Mouse (Mus musculus) spleen, embryonic (tissue): Measurements from ENCODE around the gene Gpr68.

Experiments
- CTCF ChIA-PET: fragments of 350-600 bp; sonication (Branson Sonifier 250); formaldehyde crosslinking; loops from one replicate; lab custom pipeline; 2022; lab: Charles Lee

Gene Gpr68

DNA sequence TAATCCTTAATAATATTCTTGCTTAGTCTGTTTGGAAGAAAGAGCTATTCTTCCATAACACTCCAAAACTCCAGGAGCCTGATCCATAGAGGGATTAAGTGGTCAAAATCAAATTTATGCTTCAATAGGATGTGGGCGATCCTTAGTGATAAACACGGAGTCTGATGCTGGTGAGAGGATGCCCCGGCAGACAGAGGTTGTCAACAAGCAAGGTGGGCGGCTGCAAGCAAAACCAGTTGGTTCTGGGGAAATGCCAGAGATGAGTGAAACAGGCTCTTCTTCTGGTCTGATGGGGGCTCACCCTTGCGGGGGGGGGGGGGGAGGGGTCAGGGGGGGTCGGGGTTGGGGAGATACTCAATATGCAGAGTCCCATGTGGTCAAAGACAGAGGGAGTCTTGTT is 32.0 kb downstream of the Gpr68 start:
- CTCF ChIA-PET: no interaction called here

DNA sequence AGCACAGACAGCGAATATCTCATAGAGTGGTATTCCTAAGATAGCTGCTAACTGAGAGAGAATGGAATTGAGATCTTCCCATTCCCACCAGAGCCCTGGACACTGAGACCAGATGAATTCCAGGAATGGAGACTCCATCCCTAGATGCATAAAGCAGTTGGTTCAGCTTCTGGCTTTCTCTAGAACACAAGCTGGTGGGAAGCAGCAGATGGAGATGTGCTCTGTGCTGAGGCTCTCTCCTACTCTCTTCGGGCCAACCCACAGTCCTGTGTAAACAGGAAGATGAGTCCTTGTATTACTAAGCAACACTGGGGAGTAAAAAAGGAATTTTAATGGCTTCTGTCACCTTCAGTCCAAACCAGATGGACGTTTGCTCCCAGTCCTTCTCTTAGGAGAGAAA is 32.4 kb downstream of the Gpr68 start:
- CTCF ChIA-PET: no interaction called here

DNA sequence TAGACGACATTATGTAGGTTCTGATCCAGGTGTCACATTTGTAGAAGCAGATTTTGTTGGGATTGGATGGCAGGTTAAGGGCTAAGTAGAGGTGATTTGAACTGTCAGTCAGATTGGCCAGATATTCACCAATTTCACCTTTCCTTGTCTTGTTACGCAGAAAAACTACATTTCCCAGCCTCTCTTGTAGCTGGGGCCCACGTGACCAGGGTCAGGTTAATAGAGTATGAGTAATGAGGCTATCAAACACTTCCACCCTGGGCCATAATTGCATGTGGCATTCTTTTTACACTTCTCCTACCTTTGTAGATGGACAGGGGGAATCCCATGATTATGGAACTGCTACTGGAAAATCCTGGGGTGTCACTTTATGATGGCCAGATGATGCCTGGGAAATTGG is 34.4 kb downstream of the Gpr68 start:
- CTCF ChIA-PET: no interaction called here

DNA sequence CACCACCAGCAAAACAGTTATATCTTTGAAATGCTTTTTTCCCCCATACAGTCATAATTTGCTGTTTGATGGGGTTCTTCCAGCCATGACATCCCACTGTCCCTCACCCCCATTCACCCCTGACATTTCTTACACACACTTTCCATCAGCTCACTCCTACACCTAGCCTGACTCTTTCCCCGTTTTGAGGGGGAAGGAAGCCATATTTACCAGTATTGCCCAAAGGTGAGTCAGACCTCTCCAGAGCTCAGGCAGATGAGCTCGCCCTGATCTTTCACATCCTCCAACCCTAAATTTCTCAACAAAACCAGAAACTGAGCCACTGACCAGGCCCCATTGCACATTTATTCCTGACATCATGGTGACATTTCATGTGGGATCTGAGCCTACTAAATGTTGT is 36.2 kb downstream of the Gpr68 start:
- CTCF ChIA-PET: no interaction called here

DNA sequence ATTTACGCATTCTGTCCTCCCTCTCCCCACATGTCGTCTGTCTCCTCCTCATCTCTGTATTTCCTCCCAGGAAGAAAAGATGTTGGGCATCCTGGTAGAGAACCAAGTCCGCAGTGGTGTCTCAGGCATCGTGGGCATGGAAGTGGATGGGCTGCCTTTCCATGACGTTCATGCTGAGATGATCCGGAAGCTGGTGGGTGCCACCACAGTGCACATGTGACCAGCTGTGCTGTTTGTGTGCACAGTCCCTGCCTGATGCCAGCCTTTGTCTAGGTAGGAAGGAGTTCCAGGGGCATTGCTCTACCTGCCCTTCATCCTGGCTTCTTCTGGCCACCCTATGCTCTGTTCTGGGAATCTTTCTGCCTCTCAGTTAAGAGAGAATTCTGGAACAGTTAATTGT is 36.8 kb downstream of the Gpr68 start:
- CTCF ChIA-PET: no interaction called here

DNA sequence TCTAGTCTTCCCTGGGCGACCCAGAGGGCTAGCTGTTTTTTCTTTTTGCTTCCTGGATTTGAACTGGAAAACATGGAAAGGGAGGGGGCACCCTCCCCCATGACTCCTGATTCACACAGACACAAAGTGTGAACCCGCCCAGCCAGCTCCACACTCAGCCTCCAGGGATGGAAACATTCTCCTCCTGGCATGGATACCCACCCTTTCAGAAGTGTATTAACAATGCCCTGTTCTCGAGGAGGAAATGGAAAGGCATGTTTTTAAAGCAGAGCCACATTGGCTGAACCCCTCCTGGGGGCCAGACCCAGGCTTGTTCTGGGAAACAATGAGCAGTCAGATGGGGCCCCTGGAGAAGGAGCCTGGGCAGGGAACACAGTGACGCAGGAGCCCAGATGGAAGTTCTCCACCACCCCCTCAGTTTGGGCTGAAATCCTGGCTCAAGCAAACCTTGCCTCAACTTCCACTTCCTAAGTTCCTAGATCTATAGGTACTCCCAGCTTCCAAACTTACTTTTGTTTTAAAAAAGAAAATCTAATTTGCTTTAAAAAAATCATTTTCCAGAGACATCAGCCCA is 39.9 kb downstream of the Gpr68 start:
- CTCF ChIA-PET: no interaction called here

DNA sequence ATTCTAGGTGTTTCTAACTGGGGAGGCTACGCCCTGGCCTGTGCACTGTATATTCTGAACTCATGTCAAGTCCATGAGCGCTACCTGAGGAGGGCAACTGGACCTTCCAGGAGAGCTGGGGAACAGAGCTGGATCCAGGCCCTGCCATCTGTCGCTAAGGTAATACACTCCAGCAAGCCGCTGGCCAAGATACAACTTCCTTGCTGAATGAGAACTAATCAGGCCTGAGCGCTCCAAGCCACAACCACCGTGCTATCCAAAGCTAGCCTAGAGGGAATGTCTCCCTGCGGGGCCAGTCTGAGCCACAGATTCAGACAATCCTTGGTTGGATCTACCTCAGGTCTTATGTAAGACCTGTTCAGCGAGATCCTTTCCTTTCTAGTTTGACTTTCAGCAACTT is 40.9 kb downstream of the Gpr68 start:
- CTCF ChIA-PET: no interaction called here

DNA sequence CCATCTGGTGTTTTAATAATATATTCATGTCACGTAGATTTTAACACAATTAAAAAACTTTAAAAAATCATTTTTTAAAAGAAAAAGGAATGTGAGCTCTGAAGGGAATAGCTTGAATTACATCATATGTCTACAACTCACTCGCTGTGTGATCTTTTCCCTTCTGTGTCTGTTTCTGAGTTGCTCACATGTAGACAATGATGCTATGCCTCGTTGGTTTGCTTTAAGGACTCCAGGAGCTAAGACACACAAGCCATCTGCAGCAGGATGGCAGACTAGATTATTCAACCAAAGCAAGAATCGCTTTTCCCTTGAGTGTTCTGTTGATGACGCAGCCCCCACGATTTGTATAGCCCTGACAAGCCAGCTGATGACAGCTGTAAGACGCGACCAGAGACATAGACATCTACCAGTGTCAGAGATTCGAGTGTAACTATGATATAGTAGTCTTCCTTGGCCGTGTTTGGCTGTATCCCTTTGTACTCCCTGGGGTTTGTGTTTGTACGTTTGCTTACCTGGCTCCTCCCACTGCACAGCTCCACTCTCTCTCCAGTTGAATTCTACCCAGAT is 42.4 kb downstream of the Gpr68 start:
- CTCF ChIA-PET: no interaction called here

DNA sequence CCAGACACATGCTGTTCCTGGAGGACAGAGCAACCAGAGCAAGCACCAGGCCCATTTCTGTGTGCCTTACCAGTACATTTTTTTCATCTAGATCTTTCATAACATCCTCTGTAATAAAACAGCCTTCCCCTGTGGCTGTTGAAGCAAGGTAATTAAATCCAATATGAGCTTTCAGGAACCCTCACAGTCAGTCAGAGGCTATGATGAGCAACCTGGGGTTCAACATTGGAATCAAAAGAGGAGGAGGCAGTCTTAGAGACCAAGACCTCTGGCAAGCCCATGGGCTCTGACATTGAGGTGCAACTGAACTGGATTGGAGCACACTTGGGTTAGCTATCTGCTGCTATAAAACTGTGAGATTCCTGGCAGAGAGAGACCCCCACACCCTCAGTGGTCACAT is 42.9 kb downstream of the Gpr68 start:
- CTCF ChIA-PET: no interaction called here

DNA sequence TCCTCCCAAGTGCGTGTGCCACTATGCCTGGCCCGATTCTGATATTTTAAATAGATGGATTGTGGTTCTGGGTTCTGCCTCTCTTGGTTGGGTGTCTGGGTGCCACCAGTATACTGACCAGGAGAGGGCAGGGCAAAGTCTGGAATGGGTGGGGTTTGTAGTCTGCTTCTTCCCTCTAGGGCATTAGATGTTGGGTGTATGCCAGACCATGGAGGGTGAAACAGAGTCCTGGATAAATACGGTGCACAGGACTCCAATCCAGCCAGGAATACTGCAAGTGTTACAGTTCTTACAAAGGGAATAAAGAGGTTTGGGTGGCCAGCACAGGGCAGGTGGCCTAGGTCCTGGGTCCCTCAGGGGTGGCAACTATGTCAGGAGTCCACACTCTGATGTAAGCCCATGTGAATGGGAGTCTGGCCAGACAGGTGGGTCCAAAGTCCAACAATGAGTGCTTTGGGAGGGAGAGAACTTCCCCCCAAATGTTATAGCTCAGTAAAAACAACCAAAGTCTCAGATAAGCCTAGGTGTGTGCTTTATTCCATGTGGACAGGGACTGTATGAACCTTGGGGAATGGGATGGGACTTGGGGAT is 45.0 kb downstream of the Gpr68 start:
- CTCF ChIA-PET: interaction anchor here (0.7 kb wide), 1 partner anchor 1332 kb away, joined by 14 read pairs; no protein-coding TSS in a partner anchor

DNA sequence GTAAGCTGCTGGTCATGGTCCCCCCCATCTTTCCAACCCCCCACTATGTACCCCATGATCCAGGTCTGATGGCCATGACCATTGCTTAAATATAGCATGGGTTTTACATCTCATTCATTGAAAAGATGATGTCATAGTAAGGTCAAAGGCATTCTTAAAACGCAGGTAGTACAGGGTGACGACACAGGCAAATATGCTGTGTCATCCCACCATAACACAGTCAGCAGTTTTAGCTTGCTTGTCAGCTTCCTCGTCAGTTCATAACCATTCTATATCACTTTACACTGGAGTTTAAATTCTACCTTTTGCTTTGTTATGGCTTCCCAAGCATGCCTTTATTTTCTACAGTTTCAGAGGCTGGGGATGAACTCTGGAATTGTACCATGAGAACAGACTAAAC is 45.7 kb downstream of the Gpr68 start:
- CTCF ChIA-PET: interaction anchor here (0.7 kb wide), 1 partner anchor 1332 kb away, joined by 14 read pairs; no protein-coding TSS in a partner anchor

DNA sequence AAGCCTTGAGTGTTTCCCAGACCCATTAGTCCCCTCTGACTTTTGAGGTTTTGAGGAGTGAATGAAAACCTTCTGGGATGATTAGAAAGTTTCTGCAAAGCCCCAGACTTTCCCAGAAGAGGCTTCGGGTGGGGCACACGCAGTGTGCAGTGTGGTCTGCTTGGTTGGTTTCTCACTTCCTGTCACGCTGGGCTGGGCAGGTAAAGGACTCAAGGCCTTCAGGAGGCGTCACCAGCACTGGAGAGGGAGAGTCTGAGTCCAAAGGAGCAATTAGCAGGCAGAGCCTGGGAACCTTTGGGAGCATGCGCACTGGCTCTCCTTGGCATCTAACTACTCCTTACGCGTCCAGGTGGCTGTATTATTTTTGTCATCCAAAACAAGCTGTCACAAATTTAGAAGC is 50.2 kb downstream of the Gpr68 start:
- CTCF ChIA-PET: no interaction called here

DNA sequence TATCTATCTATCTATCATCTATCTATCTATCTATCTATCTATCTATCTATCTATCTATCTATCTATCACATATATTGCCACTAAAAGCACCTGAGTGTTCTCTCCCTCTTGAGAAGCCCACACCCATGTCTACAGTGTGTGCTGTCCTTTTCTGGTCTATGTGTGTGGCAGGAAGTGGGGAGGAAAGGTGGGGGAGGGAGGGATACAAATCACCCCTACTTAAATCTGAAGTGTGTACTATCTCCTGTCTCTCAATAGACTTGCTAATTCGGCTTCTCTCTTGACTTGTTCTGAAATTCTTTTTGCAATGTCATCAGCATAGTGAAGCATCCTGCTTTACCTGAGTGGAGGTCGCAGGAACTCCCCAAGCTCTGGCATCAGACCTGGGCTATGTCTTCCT is 51.7 kb downstream of the Gpr68 start:
- CTCF ChIA-PET: interaction anchor here (0.6 kb wide), 1 partner anchor 1693 kb away, joined by 4 read pairs; no protein-coding TSS in a partner anchor

DNA sequence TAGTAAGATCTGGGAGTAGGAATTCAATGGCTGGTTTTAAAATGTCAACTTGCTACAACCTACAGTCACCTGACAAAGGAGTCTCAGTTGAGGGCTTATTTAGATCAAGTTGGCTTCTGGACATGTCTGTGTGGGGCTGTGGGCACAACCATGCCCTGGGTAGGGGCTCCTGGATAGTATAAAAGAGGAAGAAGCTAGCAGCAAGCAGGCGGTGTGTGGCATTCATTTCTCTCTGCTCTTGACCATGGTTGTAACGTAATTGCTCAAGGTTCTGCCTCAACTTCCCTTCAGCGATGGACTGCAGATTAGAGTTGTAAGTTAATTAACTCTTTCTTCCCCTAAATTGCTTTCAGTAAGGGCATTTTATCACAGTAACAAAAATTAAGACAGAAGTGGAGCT is 55.6 kb downstream of the Gpr68 start:
- CTCF ChIA-PET: no interaction called here

DNA sequence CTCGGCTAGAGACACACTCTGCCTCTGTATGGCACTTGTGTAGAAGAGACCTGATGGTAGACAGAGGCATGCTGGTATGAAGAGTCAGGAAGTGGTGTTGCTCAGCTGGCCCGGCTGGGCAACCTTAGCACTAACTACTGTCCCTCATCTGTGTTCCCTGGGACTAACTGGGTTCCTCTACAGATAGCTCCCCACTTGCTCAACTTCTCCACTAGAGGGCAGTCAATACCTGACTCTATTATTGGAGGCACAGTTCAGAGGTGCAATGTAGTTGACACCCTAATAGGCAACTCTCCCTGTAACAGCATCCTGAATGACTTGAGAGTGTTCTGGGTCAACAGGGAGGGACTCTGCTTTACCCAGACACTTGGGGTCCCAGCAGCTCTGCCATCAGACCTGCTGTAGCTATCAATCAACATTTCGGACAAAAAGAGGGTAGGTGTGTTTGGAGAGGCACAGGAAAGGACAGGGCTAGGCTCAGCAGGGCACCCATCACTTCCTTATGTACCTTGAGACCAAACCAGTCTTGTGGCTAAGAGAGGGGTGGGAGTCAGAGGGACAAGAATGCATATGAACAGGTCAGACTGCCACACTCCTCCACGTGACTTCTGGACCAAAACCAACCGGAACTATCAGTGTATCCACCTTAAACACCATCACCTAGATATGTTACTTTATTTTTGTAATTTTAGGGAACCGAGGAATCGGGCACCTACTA is 58.4 kb downstream of the Gpr68 start:
- CTCF ChIA-PET: interaction anchor here (0.7 to 2.8 kb wide), 6 partner anchors 39 to 272 kb away, joined by 3 to 14 read pairs (median 4); no protein-coding TSS in a partner anchor

DNA sequence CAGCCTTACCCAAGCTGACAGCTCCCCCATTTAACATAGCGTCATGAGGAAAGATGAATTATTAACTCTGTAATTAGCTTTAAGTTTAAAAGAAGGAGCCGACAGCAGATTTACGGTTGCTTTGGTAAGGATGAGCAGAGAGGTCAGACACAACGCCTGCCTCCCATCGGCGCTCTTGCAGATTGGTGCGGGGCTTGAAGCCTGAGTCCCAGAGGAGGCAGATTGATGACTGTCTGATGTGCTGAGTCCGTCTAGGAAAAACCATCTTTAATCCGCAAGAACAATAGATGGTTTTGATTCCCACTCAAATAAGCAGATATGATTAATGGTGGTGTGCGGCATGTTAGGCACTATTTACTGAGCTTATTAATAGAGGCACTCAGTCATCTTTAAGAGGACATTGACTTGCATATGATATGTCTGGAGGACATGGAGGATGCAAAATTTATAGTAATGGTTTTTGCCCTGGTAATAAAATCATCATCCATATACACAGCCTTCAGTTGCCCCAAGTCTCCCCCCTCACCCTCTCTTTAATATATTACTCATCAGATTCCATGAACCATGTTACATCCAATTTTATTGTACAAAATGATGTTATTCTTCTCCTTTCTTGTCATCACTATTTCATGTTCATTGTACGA is 60.4 kb downstream of the Gpr68 start:
- CTCF ChIA-PET: interaction anchor here (2.8 kb wide), 1 partner anchor 79 kb away, joined by 14 read pairs; no protein-coding TSS in a partner anchor

DNA sequence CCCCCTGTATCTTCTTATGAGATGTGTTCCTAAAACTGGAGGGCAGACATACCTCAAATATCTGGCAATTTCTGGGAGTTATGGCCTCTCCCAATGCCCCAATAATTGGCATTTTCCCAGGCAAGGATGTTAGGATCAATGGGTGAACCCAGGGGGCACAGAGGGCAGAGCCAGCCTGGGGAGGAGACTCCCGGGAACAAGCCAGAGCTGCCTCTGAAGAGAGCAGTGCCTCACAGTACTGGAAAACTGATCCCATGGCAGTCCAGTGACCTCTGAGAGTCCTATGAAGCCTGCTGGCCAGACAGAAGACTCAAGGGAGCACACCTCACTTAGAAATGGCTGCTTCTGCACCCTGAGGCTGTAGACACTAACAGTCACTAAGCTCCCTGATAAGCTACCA is 61.4 kb downstream of the Gpr68 start:
- CTCF ChIA-PET: no interaction called here

DNA sequence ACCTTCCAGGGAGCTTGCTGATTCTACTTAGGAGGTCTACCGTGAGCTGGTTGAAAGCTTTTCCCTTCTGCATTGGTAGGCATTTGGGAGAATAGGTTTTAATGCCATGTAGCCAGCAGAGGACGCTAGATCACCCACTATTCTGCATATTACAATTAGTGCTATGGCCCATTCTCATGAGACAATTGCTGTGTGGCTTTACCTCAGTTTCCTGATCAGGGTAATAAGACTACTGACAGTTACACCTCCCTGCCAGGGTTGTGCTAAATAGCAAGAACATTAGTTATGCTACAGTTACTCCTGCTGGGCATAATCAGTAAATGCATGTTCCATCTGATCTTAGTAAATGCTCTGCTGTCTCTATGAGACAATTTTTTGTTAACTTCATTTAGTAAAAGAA is 62.2 kb downstream of the Gpr68 start:
- CTCF ChIA-PET: no interaction called here

DNA sequence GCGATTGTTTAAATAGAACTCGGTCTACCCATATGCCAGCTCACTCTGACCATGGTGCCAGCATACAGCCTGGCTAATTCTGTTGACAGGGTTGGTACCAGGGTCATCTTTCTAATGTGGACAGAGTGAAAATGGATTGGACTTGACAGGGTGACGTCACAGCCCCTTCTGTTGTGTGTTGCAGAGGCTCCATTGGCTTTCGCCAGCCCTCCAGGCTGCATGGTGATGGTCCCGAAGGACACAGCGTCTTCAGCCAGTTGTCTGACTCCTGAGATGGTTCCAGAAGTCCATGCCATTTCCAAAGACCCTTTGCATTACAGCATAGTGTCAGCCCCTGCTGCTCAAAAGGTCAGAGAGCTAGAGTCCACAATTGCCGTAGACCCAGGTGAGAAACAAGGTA is 63.5 kb downstream of the Gpr68 start:
- CTCF ChIA-PET: no interaction called here

DNA sequence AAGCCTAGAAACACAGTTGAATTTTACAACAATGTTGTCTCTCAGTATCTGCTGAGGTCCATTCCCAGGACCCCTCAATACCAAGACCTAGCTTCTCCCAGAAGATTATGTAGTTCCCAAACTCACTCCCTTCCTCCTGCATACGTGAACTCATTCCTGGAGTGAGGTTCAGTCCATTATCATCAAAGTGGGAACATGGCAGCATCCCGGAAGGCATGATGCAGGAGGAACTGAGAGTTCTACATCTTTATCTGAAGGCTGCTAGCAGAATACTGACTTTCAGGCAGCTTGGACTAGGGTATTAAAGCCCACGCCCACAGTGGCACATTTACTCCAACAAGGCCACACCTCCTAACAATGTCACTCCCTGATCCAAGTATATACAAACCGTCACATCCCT is 64.8 kb downstream of the Gpr68 start:
- CTCF ChIA-PET: no interaction called here

DNA sequence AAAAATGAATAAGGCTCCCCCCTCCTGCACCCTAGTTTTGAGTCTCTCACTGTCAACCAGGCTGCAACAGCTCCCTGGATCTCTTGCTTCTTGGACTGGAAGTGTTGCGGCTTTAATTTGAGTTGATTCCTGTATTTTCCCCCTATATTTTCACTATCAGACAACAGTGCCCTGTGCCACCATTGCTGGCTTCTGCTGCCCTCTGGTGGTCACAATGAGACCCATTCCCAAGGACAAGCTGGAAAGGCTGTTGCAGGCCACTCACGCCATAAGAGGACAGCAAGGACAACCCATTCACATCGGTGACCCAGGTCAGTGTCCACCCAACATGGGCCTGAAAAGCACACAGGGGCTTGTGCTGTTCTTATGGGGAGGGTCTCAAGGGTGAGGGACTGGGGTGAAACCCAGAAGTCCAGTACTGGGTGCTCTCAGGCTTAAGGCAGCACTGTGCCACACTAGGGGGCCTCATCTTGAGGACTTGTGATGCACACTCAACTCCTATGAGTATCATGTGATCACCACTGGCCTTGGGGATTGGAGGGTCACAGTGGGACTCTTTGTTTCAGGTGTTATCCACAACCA is 66.7 kb downstream of the Gpr68 start:
- CTCF ChIA-PET: interaction anchor here (0.7 to 1.3 kb wide), 3 partner anchors 18 to 202 kb away, joined by 3 to 5 read pairs (median 3); no protein-coding TSS in a partner anchor

DNA sequence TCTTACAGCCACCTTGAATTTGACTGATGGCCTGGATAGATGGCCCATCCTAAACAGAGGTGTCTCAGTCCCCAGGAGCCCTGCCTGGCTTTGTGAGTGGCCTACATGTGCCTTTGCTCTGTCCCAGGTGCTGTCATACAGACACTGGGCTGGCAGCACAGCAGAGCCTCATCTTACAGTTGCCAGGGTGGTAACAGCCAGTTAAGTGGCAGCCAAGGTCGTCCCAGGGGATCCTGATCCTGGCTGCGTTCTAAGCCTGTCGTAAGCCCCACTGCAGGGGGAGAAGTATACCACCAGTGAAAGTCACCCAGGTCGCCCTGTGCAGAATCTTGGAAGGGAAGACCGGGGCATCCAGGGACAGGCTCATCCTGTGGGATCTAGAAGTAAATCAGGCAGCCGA is 68.1 kb downstream of the Gpr68 start:
- CTCF ChIA-PET: no interaction called here
